Mouse (Mus musculus) adrenal gland (tissue): ENCODE results near the gene Wfs1.
"Not testable (repeated sequence)": the region's sequence is repeated elsewhere in the genome, so short reads cannot be mapped to it uniquely, and the experiment has no call there.

Experiments used
- intact Hi-C: fragments of 180-260 bp; cut with DNase I; formaldehyde crosslinking; loops from one replicate; pipeline ENCODE4 v1.15.1; 2025

Wfs1 gene

GRCm38 (mm10) chr5:36989625-36989977, 596 bp upstream of the Wfs1 start:
- intact Hi-C loops, result no loop called here

GRCm38 (mm10) chr5:36988124-36988780, 753 bp downstream of the Wfs1 start:
- intact Hi-C loops, result no loop called here

- intact Hi-C loops, result no loop called here
These were observed 2.4 kb downstream of the Wfs1 start for GRCm38 (mm10) chr5:36986617-36987016.

- intact Hi-C loops, result no loop called here
These were observed 6.7 kb downstream of the Wfs1 start for GRCm38 (mm10) chr5:36982271-36982670.

- intact Hi-C loops, result no loop called here
These were observed 9.4 kb downstream of the Wfs1 start for GRCm38 (mm10) chr5:36979631-36980030.

- intact Hi-C loops, result no loop called here
These were observed 10.0 kb downstream of the Wfs1 start for GRCm38 (mm10) chr5:36979001-36979400.

- intact Hi-C loops, result no loop called here
These were observed 11.2 kb downstream of the Wfs1 start for GRCm38 (mm10) chr5:36977809-36978208.

GRCm38 (mm10) chr5:36975336-36975735, 13.7 kb downstream of the Wfs1 start:
- intact Hi-C loops, result no loop called here

- intact Hi-C loops, result no loop called here
These were observed 17.4 kb downstream of the Wfs1 start for GRCm38 (mm10) chr5:36971587-36971986.

GRCm38 (mm10) chr5:36960501-36960900, 28.5 kb downstream of the Wfs1 start:
- intact Hi-C loops, result no loop called here

- intact Hi-C loops, result no loop called here
These were observed 30.2 kb downstream of the Wfs1 start for GRCm38 (mm10) chr5:36958837-36959236.

GRCm38 (mm10) chr5:36955366-36955765, 33.6 kb downstream of the Wfs1 start:
- intact Hi-C loops, result no loop called here

- intact Hi-C loops, result no loop called here
These were observed 36.7 kb downstream of the Wfs1 start for GRCm38 (mm10) chr5:36952311-36952710.

GRCm38 (mm10) chr5:36950871-36951270, 38.1 kb downstream of the Wfs1 start:
- intact Hi-C loops, result no loop called here

GRCm38 (mm10) chr5:36948831-36949230, 40.2 kb downstream of the Wfs1 start:
- intact Hi-C loops, result loop anchor here (2.0 to 5.0 kb wide), 2 partner anchors 117 to 160 kb away; partner anchors contain the start of gene Man2b2

GRCm38 (mm10) chr5:36946445-36946844, 42.6 kb downstream of the Wfs1 start:
- intact Hi-C loops, result loop anchor here (2.0 to 5.0 kb wide), 2 partner anchors 56 to 114 kb away; partner anchors contain the start of gene Man2b2

- intact Hi-C loops, result loop anchor here (2.0 to 5.0 kb wide), 2 partner anchors 57 to 113 kb away; partner anchors contain the start of gene Man2b2
These were observed 43.3 kb downstream of the Wfs1 start for GRCm38 (mm10) chr5:36945713-36946112.

- intact Hi-C loops, result loop anchor here (5.0 kb wide), 1 partner anchor 113 kb away; the partner anchor contains the start of gene Man2b2
These were observed 43.8 kb downstream of the Wfs1 start for GRCm38 (mm10) chr5:36945102-36945701.

- intact Hi-C loops, result no loop called here
These were observed 44.5 kb downstream of the Wfs1 start for GRCm38 (mm10) chr5:36944552-36944951.

- intact Hi-C loops, result no loop called here
These were observed 46.6 kb downstream of the Wfs1 start for GRCm38 (mm10) chr5:36942446-36942845.

GRCm38 (mm10) chr5:36938991-36939390, 50.0 kb downstream of the Wfs1 start:
- intact Hi-C loops, result not testable (repeated sequence)

- intact Hi-C loops, result no loop called here
These were observed 51.0 kb downstream of the Wfs1 start for GRCm38 (mm10) chr5:36938021-36938420.

- intact Hi-C loops, result no loop called here
These were observed 52.5 kb downstream of the Wfs1 start for GRCm38 (mm10) chr5:36936548-36936947.
